Mouse (Mus musculus): ENCODE measurements around the gene Fxyd6.

GRCm38 (mm10) chr9:45380411-45381251 is 10.6 kb downstream of the Fxyd6 start:
- TF ChIP-seq POLR2A (IDR thresholded peaks at IDR 0.05; ENCODE audit: insufficient read depth, low read depth, low read length) (no peak), CTCF (IDR thresholded peaks at IDR 0.05; ENCODE audit: insufficient read depth, low read depth, low read length) (no peak)

Data from olfactory bulb, adult 2 months (tissue).